Mouse (Mus musculus) brown adipose tissue, adult 24 weeks (tissue): ENCODE measurements around the gene Krtdap. TPM values are rescaled to one million over a fixed set of nuclear protein-coding genes. Genes with fewer than 3 reads are reported as not detected.
"Not testable (repeated sequence)": the region's sequence is repeated elsewhere in the genome, so short reads cannot be mapped to it uniquely, and the experiment has no call there.

Source experiments
- H3K27ac ChIP-seq: fragments of 200-500 bp; replicated peaks from 2 replicates; pipeline ENCODE4 v1.5.1; 2012; ENCODE audit warnings: low read depth, mild to moderate bottlenecking, low read length
- H3K4me1 ChIP-seq: fragments of 200-500 bp; 2 replicates; pipeline ENCODE4 v1.6.1; 2012; ENCODE audit warnings: low read length, mixed read lengths; ENCODE audit not compliant: control insufficient read depth, insufficient read depth, insufficient read length
- H3K4me3 ChIP-seq: fragments of 200-500 bp; 2 replicates; pipeline ENCODE4 v1.5.1; 2012; ENCODE audit warnings: low read depth, mild to moderate bottlenecking, low read length, moderate library complexity; ENCODE audit not compliant: insufficient read depth
- polyA plus RNA-seq: library from polyadenylated mRNA; stranded (reverse); fragments of >200 nt; gene quantifications from 2 replicates; pipeline ENCODE4 v1.2.4, GENCODE M21; 2012; ENCODE audit not compliant: missing spikeins, insufficient read depth, insufficient read length

Gene Krtdap
- 11.5 and 15.2 TPM in 2 replicates for polyA plus RNA-seq

DNA sequence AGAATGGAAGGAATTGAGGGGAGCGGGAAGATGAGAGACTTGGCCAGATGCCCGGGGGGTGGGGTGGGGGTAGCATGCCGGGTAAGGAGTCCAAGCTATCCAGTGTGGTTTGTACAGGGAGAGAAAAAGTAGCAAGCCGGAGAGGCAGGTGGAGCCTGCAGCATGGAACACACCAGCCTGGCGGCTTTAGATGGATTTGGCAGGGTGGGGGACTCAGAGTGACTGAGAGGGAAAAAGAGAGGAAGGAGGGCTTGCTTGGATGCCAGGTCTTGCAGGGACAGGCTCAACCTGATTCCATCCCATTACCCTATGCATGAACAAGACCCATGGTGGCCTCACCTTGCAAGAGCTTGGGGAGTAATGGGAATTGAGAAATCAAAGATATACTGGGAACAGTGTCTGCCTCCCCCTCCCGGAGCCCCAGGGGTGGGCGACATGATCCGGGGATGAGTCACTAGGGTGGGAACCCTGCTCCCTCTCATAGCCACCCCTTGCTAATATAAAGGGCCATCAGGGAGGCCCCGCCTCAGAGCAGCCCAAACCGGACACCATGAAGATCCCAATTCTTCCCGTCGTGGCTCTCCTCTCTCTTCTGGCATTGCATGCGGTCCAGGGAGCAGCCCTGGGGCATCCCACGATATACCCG lies at the start of gene Krtdap:
TSS of gene Krtdap (plus strand) at position 520 of the 646 bp plus-strand sequence.
- Histone ChIP-seq H3K4me3 (no peak within 1 kb of the TSS), H3K4me1 (no peaks in the 10 kb centered on the region)

GRCm38 (mm10) chr7:30742570-30742969 lies 45.1 kb upstream of the Krtdap start:
- not testable (repeated sequence) for H3K27ac ChIP-seq, H3K4me3 ChIP-seq

More for the DNA sequence above, at the start of gene Krtdap:
- no peak within 1 kb of the TSS for H3K27ac ChIP-seq

GRCm38 (mm10) chr7:30743617-30744016 lies 44.1 kb upstream of the Krtdap start, which contains the start of gene Gapdhs:
Gene Gapdhs (minus strand): TSS chr7:30743681.
- H3K4me3 ChIP-seq, H3K27ac ChIP-seq, H3K4me1 ChIP-seq: not testable (repeated sequence)

More at GRCm38 (mm10) chr7:30742570-30742969, 45.1 kb upstream of the Krtdap start:
- H3K4me1 ChIP-seq: not testable (repeated sequence)

- Histone ChIP-seq H3K4me1 (no peaks in the 10 kb centered on the region), H3K27ac (no peak overlapping the region), H3K4me3 (no peak overlapping the region)
Observed at GRCm38 (mm10) chr7:30744022-30744598, 43.6 kb upstream of the Krtdap start.

DNA sequence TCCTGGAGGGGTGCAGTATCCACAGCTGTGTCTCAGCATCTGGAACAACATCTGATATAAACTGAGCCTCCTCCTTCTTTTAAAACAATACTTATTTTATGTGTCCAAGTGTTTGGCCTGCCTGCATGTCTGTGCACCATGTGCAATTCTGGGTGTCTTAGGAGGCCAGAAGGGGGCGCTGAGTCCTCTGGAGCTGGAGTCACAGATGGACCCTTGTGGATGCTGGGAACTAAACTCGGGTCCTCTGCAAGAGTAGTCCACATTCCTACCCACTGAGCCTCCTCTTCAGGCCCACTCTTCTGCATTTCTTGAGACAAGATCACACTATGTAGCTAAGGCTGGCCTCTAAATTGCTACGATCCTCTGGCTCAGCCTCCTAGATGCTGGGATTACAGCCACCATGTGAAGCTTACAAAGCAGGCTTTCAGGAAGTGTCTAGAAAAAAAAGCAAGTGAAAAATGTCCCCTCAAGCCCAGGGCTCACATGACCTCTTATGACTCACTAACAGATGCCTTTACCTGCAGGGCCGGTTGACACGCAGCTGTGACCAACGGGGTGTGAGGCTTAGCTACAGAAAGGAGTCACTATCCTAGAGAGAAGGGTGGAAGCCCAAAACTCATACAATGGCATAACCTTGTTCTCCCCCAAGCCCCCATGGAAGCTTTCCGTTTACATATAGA lies 40.0 kb upstream of the Krtdap start:
- no peak overlapping the region for H3K27ac ChIP-seq

DNA sequence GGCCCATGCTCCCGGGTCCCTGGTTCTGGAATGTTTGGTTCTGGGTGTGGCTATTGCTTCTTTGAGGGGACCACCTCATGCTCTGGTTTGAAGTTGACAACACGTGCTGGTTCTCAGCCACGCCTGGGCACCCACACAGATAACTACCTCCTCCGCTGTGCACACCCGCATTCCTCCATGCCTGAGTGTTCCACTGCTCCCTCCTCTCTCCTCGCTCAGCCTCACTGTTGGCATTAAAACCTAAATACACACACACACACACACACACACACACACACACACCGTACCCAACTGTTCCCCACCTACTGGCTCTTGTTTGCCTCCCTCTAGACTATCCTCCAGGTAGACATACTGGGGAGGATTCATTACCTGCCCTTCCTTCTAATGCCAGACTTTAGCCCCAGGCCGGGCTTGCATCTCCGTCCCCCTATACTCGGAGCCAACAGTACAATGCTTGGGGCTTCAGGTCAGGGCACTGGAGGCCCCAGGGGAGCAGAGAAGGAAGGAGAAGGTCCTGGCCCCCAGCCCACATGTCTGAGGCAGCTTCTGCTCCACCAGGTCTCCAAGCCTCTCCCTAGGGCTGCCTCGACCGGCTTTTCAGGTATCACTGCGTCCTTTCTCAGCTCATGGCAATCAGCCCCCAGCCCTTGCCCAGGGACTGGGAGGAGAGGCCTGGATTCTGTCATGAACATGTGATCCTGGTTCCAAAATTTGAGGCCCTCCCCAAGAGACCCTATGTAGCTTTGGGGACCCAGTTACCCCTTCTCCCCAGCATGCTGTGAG lies 37.7 kb upstream of the Krtdap start:
- Histone ChIP-seq H3K27ac (no peak overlapping the region), H3K4me1 (no peaks in the 10 kb centered on the region), H3K4me3 (no peak overlapping the region)

More for the DNA sequence above, 40.0 kb upstream of the Krtdap start:
- Histone ChIP-seq H3K4me3 (no peak overlapping the region), H3K4me1 (no peaks in the 10 kb centered on the region)

DNA sequence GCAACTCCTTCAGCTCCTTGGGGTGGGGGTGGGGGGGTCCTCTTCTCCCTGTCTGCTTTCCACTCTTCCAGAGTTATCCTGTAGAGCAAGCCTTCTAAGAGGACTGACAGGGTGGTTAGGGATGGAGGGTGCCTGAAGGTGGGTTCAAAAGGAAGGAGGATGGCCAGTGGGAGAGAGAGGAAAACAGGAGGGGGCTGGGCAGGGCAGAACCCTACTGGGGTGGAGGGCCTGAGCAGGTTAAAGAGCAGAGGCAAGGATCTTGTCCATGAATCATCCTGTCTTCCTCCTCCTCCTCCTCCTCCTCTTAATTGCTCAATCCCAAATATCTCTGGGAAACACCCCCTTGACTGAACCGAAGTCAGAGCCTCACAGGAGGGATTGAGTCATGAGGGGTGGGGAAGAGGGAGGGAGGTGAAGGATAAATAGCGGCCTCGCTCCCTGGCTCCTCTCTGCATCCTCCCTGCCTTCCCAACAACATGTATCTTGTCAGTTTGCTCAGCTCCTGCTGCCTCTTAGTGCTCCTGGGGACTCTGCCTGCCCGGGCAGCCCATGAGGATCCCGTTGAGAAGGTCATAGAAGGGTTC lies 36.5 kb upstream of the Krtdap start, which contains the start of gene Sbsn:
TSS of gene Sbsn (plus strand) at position 386 of the 584 bp plus-strand sequence.
- Histone ChIP-seq H3K27ac (no peak within 1 kb of the TSS), H3K4me1 (no peaks in the 10 kb centered on the region), H3K4me3 (no peak within 1 kb of the TSS)

DNA sequence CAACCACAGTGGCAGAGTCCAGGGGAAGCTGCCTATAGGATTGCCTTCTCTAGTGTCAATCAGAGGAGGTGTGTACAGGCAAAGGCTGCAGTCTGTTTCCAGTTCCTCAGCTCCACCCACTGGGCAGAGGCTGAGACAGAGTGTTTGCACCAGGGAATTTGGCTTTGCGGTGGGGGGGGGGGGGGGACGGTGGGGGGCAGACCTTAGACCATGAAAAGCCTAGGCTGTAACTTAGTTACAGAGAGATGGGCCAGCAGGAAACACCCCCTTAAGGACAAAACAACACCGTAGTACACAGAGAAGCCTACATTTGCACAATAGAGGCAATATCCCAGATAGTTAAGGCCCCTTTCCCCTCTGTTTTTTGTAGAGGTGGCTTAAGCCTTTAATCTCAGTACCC lies 30.7 kb upstream of the Krtdap start:
- H3K4me1 ChIP-seq: no peaks in the 10 kb centered on the region
- H3K27ac ChIP-seq: no peak overlapping the region
- no peak overlapping the region for H3K4me3 ChIP-seq

DNA sequence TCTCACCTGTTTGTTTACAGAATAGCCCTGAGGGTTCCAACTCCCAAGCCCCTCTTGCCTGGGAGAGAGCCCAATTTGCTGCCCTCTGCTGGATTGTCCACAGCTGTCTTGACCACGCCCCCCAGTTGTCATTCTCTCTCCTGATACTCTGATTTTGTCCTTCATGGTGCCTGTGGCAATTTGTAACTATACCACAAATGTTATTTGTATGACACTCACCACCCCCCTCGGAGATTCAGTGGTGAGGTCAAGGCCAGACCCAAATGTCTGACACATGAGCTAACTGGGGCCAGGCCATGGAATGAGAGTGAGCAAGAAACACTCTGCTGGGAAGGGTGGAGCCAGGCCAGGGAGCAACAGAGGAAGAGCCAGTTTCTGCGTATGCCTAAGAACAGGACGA lies 28.8 kb upstream of the Krtdap start:
- Histone ChIP-seq H3K27ac (no peak overlapping the region), H3K4me1 (no peaks in the 10 kb centered on the region), H3K4me3 (no peak overlapping the region)

DNA sequence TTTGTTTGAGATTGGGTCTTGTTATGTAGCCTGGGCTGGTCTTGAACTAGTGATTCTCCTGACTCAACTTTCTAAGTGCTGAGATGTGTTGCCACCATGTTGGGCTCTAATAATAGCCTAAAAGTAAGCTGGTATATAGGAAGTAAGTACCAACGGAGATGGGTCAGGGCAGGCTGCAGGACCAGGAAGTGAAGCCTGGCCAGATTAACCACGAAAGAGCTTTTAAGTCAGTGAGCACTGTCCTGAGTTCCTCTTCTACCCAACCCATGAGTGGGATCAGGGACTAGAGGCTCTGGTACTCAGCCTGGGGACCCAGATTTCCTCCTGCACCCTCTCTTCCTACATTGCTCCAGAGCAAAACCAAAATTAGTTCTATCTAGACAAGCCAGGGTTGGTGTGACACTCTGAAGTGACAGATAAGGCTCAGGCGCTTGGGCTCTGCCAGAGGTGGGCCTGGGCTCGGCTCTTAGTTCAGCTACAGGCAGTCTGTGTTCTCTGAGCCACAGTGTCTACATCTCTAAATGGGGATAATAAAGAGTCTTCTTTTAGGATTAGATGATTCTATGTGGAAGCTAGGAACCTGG lies 25.8 kb upstream of the Krtdap start:
- H3K4me1 ChIP-seq: no peaks in the 10 kb centered on the region
- H3K4me3 ChIP-seq: no peak overlapping the region
- H3K27ac ChIP-seq: no peak overlapping the region

- Histone ChIP-seq H3K4me1 (no peaks in the 10 kb centered on the region), H3K27ac (no peak within 1 kb of the TSS), H3K4me3 (no peak within 1 kb of the TSS)
Observed at GRCm38 (mm10) chr7:30763456-30763855, 24.2 kb upstream of the Krtdap start, which contains the start of gene Dmkn. Gene Dmkn (plus strand): TSS chr7:30763756.

DNA sequence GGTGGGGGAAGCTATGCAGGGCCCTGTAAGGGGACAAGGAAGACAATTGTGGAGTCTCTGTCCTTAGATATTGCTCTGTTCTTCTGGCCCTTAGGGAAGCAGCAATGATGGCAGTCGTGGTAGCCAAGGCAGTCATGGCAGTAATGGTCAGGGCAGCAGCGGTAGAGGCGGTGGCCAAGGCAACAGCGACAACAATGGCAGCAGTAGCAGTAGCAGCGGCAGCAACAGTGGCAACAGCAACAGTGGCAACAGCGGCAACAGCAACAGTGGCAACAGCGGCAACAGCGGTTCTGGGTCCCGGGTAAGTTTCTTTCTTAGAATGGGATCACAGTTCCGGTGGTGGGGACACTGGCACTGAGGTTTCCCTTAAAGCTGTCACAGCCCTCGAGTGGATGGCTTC lies 22.5 kb upstream of the Krtdap start:
- H3K4me3 ChIP-seq: no peak overlapping the region
- no peak overlapping the region for H3K27ac ChIP-seq
- no peaks in the 10 kb centered on the region for H3K4me1 ChIP-seq

DNA sequence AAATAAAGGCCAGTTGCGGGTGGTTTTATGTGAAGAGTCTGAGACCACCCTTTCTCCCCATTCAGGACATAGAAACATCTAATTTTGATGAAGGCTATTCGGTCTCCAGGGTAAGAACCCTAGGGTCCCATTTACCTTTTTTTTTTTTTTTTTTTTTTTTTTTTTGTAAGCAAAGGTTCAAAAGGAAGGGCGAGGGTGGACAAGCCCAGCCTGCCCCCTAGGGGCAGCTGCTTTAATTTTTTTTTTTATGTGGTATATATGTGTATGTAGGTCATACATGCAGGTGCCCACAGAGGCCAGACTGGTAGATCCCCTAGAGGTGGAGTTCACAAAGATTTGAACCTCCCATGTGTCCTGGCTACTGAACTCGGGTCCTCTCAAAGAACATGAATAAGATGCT lies 21.3 kb upstream of the Krtdap start:
- Histone ChIP-seq H3K4me1 (no peaks in the 10 kb centered on the region), H3K4me3 (no peak overlapping the region), H3K27ac (no peak overlapping the region)

DNA sequence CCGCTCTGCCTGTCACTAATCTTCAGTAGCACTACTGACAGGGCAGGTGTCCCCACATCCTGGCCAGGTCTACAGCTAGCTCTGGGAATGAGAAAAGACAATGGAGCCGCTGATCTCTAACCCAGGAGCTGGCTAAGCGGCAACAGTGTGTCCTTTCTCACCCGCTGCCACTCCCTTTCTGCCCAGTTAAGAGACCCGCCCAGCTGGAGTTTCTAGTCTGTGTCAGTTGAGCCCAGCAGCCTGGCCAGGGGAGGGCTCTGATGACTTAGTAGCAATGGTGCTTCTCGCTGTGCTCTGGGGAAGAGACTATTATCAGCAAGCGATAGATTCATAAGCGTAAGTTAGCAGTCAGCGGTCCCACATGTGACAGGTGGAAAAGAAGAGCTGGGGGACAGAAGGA lies 18.5 kb upstream of the Krtdap start:
- Histone ChIP-seq H3K27ac (no peak overlapping the region), H3K4me3 (no peak overlapping the region), H3K4me1 (no peaks in the 10 kb centered on the region)
